Mouse (Mus musculus) neural tube, embryonic 11.5 days (tissue): ENCODE measurements around the gene Rpl32. TPM values are rescaled to one million over a fixed set of nuclear protein-coding genes. Genes with fewer than 3 reads are reported as not detected.
A peak's percentile ranks its signal among the peaks of the same experiment; 100 is the strongest.

Experiments used
- ATAC-seq: fragments of 200-750 bp; cut with Nextera tagmentation; 2 replicates; pipeline ENCODE4 v1.8.0; 2017; ENCODE audit warnings: moderate number of reproducible peaks, mild to moderate bottlenecking, moderate TSS enrichment, moderate library complexity; ENCODE audit not compliant: insufficient read depth, low FRiP score, low TSS enrichment
- DNase-seq: peaks from one replicate; pipeline ENCODE4 v3.0.0-alpha.2; 2015; ENCODE audit warnings: low spot score
- H3K27ac ChIP-seq: fragments of 300-500 bp; sonication (generic); 2 replicates; pipeline ENCODE4 v1.5.1; 2014; ENCODE audit warnings: low read depth, mild to moderate bottlenecking, low read length
- H3K27me3 ChIP-seq: fragments of 300-500 bp; sonication (generic); 2 replicates; pipeline ENCODE4 v1.6.1; 2014; ENCODE audit warnings: mild to moderate bottlenecking, low read length, mixed read lengths; ENCODE audit not compliant: control insufficient read depth, insufficient read depth
- H3K36me3 ChIP-seq: fragments of 300-500 bp; sonication (generic); 2 replicates; pipeline ENCODE4 v1.6.1; 2014; ENCODE audit warnings: mild to moderate bottlenecking, low read length, moderate library complexity, mixed read lengths; ENCODE audit not compliant: control insufficient read depth, insufficient read depth
- H3K4me1 ChIP-seq: fragments of 300-500 bp; sonication (generic); 2 replicates; pipeline ENCODE4 v1.6.1; 2014; ENCODE audit warnings: low read length, mixed read lengths; ENCODE audit not compliant: control insufficient read depth, insufficient read depth
- H3K4me2 ChIP-seq: fragments of 300-500 bp; sonication (generic); 2 replicates; pipeline ENCODE4 v1.6.1; 2014; ENCODE audit warnings: low read depth, mild to moderate bottlenecking, moderate library complexity
- H3K4me3 ChIP-seq: fragments of 300-500 bp; sonication (generic); 2 replicates; pipeline ENCODE4 v1.5.1; 2014; ENCODE audit warnings: low read depth, low read length
- H3K9ac ChIP-seq: fragments of 300-500 bp; sonication (generic); 2 replicates; pipeline ENCODE4 v1.6.1; 2014; ENCODE audit warnings: mild to moderate bottlenecking, low read length
- H3K9me3 ChIP-seq: fragments of 300-500 bp; sonication (generic); 2 replicates; pipeline ENCODE4 v1.6.1; 2016; ENCODE audit warnings: low read length; ENCODE audit not compliant: control insufficient read depth
- WGBS: fragments of 180-500 bp; shearing (Covaris S2); extraction: QIAGEN DNeasy Blood & Tissue Kit; methylation state at CpG from one replicate; pipeline ENCODE4 v1.1.7; 2014; 5-methylcytosine and 5-hydroxymethylcytosine counted together
- polyA plus RNA-seq: library from polyadenylated mRNA; unstranded; fragments of >200 nt; fragmentation: Nextera tagmentation; extraction: Ambion mirVana; gene quantifications from 2 replicates; pipeline ENCODE4 v1.2.1, GENCODE M21; 2014

Rpl32 gene
- polyA plus RNA-seq, 1 experiment from 2014 or later, result 1,610 TPM

DNA sequence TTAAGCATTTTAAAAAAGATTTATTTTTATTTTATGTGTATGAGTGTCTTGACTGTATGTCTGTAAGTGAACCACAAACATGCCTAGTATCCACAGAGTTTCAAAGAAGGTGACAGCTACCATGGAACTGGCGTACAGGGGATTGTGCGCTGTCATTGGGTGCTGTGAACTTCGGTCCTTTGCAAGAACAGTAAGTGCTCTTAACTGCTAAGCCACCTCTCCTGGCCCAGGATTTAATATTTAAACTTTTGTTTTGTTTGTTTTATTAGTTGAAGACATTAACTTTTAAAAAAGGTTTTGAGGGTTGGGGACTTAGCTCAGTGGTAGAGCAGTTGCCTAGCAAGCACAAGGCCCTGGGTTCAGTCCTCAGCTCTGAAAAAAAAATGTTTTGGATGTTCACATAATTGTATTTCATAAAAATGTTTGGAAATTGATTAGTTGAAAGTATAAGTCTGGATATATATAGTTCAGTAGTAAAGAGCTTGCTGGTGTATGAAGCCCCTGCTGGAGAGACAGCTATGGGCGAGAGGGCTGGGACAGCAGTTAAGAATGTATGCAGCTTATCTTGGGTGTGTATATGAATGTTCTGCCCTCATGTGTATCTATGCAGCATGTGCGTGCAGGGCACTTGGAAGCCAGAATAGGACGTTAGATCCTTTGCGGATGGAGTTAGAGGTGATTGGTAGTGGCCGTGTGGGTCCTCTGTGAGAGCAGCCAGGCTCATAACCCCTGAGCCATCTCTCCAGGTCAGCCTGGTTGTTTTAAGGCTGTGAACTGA, 12.9 kb upstream of the Rpl32 start:
- ATAC-seq, result no peak
- no peak for DNase-seq
- no peak overlapping the region for H3K27ac ChIP-seq
- H3K4me2 ChIP-seq, result no peak overlapping the region
- H3K9ac ChIP-seq, result no peak overlapping the region
- 86% methylated on average over 8 of the region's 8 CpGs for WGBS
- no peaks in the 10 kb centered on the region for H3K9me3 ChIP-seq
- H3K4me1 ChIP-seq, result no peaks in the 10 kb centered on the region
- no peak overlapping the region for H3K4me3 ChIP-seq
- H3K27me3 ChIP-seq, result no peaks in the 10 kb centered on the region
- H3K36me3 ChIP-seq, result no peaks in the 10 kb centered on the region

DNA sequence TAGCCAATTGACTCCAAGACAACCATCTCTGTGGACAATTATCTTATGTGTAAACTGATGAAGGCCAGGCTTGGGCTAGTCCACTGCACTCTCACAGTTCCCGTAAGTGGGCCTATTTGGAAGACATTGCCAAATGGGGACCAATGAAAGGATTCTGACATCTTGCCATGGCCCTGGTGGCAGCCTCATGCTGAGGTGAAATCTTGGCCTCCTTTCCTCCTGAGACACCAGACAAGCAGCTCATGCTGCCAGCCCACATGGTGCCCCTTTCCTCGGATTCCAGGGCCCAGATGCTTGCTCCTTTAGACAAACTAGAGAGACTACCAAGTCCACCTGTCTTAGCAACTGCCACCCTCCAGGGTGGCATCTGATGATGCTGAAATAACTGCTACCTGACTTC, 9.6 kb upstream of the Rpl32 start:
- H3K36me3 ChIP-seq, result no peaks in the 10 kb centered on the region
- no peaks in the 10 kb centered on the region for H3K4me1 ChIP-seq
- H3K4me2 ChIP-seq, result no peak overlapping the region
- DNase-seq, result no peak
- no peaks in the 10 kb centered on the region for H3K9me3 ChIP-seq
- H3K27me3 ChIP-seq, result no peaks in the 10 kb centered on the region
- ATAC-seq, result no peak
- H3K9ac ChIP-seq, result no peak overlapping the region
- no peak overlapping the region for H3K27ac ChIP-seq
- 73% methylated on average over 2 of the region's 2 CpGs for WGBS
- H3K4me3 ChIP-seq, result no peak overlapping the region

DNA sequence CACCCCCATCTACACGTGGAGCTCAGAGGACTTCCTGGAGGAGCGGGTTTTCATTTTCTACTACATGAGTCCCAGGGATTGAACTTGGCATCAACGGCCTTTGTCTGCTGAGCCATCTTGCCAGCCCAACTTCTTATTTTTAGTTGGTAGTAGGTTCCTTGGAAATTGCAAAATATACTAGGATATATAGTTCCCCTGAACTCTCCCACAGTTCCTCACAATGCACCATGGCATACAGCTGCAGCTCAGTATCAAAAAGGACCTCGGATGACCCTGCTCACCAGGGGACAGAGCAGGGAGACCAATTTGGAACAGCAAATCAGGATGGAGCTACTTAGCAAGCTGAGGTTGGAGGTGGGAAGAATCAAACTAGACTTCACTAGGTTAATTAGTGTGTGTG, 6.5 kb upstream of the Rpl32 start:
- DNase-seq, result no peak
- H3K36me3 ChIP-seq, result no peaks in the 10 kb centered on the region
- ATAC-seq, result no peak

DNA sequence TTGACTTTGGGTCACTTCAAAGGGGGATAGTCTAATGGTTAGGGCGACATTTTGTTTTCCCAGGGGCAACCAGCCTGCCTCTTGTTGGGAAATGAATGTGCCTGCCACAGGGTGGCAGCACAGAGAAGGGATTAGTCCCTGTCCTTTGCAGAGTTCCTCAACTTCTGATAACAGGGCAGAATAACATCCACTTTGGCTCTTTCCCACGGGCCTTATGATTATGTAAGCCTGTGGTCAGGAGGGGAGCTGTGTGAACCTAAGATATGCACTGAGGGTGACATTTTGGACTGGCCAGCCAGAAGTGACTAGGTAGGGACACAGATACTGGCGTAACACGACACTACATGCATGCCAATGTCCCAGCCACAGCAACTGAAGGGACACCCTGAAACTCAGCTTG, 5.6 kb upstream of the Rpl32 start:
- Histone ChIP-seq H3K4me2 (no peak overlapping the region), H3K27ac (no peak overlapping the region), H3K9ac (no peak overlapping the region), H3K36me3 (no peaks in the 10 kb centered on the region), H3K4me1 (no peaks in the 10 kb centered on the region), H3K27me3 (no peaks in the 10 kb centered on the region), H3K4me3 (no peak overlapping the region), H3K9me3 (no peaks in the 10 kb centered on the region)
- WGBS, result 34% methylated on average over 4 of the region's 4 CpGs
- DNase-seq (peak; percentile 56), ATAC-seq (0 out of 2 replicates have a peak, but pooled peaks have one; percentile 45)

More for the DNA sequence above, 6.5 kb upstream of the Rpl32 start:
- H3K4me3 ChIP-seq, result no peak overlapping the region
- H3K4me2 ChIP-seq, result no peak overlapping the region
- 79% methylated on average over 4 of the region's 4 CpGs for WGBS
- H3K9me3 ChIP-seq, result no peaks in the 10 kb centered on the region
- no peaks in the 10 kb centered on the region for H3K4me1 ChIP-seq
- H3K9ac ChIP-seq, result no peak overlapping the region
- H3K27me3 ChIP-seq, result no peaks in the 10 kb centered on the region
- H3K27ac ChIP-seq, result no peak overlapping the region

DNA sequence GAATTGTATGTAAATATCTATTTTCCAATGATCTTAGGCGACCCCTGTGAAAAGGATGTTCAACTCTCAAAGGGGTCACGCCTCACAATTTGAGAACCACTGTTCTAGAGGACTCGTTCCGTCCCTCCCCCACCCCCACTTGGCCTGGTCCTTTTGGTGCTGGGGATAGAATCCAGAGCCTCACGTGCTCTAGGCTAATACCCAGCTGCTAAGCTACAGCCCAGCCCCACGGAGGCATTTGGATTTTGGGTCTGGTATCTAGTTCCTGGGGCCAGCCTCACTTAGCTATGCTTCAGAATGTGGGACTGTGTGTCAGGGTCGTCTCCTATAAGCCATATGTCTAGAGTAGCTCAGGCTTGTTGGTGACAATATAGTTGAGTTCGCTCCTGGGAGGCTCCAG, 3.1 kb upstream of the Rpl32 start:
- H3K9ac ChIP-seq, result no peak overlapping the region
- no peaks in the 10 kb centered on the region for H3K9me3 ChIP-seq
- peaks cover 2% of the 10 kb centered on the region for H3K36me3 ChIP-seq
- no peak overlapping the region for H3K4me3 ChIP-seq
- WGBS, result 76% methylated on average over 8 of the region's 8 CpGs
- DNase-seq (peak; percentile 6), ATAC-seq (no peak)
- H3K27me3 ChIP-seq, result no peaks in the 10 kb centered on the region
- H3K27ac ChIP-seq, result no peak overlapping the region
- H3K4me2 ChIP-seq, result no peak overlapping the region
- H3K4me1 ChIP-seq, result peaks cover 9% of the 10 kb centered on the region

DNA sequence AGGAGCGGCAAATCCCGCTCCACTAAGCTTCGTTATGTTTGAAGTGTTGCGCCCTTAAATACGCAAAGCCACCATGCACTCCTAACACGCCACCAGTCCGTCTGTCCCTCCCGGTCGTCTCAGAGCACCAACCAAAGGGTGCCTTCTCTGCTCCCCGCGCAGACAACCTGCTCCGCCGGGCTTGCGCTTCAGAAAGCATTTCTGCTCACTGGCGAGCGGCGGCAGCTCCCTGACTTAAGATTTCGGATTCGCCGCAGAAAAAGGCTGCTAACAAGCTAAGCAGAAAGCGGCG, 405 bp downstream of the Rpl32 start:
- peak overlapping the region; percentile 83 for H3K4me2 ChIP-seq
- H3K9ac ChIP-seq, result peak overlapping the region; percentile 85
- 0% methylated on average over 22 of the region's 22 CpGs for WGBS
- H3K9me3 ChIP-seq, result no peaks in the 10 kb centered on the region
- no peaks in the 10 kb centered on the region for H3K27me3 ChIP-seq
- DNase-seq, result no peak
- no peak for ATAC-seq
- H3K27ac ChIP-seq, result peak overlapping the region; percentile 94
- peaks cover 15% of the 10 kb centered on the region for H3K36me3 ChIP-seq
- H3K4me3 ChIP-seq, result peak overlapping the region; percentile 63
- peaks cover 15% of the 10 kb centered on the region for H3K4me1 ChIP-seq

DNA sequence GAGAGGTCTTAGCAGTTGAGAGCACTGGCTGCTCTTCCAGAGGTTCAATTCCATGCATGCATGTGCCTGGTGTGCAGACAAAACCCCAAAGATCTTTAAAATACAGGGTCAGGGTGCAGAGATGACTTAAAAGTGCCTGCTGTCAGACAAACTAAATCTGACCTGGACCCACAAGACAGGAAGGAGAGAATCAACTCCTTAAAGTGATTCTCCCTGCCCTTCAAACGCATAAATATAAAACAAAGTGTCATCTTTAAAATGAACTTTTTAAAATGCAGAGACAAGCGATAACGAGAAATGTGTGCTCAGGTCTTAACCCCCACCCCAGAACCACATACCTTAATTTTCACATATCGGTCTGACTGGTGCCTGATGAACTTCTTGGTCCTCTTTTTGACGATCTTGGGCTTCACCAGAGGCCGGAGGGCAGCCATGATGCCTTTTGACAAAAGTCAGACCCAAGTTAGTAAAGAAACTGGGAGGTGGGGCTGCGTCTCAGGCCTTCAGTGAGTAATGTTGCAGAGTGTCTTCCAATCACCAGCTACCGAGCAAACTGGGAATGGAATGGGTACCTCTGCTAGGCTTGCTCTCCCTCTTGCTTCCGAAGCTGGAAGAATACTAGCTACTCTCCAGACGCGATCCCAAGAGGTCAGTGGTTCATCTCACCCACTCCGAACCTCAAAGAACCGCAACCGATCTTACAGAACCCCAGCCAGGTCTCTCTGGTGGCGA, 917 bp downstream of the Rpl32 start:
- peaks cover 15% of the 10 kb centered on the region for H3K4me1 ChIP-seq
- peak overlapping the region; percentile 94 for H3K27ac ChIP-seq
- H3K36me3 ChIP-seq, result peaks cover 15% of the 10 kb centered on the region
- WGBS, result 3% methylated on average over 15 of the region's 15 CpGs
- H3K27me3 ChIP-seq, result no peaks in the 10 kb centered on the region
- H3K4me2 ChIP-seq, result peak overlapping the region; percentile 83
- H3K4me3 ChIP-seq, result peak overlapping the region; percentile 63
- ATAC-seq (no peak), DNase-seq (peak; percentile 11)
- no peaks in the 10 kb centered on the region for H3K9me3 ChIP-seq
- H3K9ac ChIP-seq, result peak overlapping the region; percentile 85

DNA sequence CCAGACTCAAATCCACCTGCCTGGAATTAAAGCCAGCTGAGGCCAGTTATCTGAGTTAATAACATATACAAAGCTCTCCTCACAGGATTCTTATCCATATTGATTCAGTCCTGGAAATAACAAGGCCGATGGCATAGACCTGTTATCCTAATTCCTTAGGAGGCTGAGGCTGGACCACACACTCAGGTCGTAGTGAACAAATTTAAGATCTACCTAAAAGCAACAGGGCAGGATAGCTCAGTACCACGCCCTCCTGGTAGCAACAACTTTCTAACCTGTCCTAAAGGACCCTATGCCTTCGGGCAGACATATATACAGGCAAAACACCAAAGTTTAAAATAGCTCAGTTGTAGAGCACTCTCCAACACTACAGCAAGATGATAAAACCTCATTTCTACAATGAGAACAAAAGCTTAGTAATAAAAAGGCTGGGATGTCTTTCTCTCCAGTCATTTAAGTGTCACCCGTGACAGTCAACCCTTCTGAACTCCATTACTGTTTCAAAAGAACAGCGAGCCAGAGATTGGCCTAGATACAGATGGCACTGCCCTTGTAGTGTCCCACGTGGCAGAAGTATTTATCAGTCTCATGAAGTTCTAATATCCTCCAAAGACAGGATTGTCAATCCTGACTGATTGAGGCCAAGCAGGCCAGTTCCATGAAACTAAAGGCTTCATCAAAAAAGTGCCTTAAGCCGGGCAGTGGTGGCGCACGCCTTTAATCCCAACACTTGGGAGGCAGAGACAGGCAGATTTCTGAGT, 3.9 kb downstream of the Rpl32 start:
- Histone ChIP-seq H3K4me1 (peaks cover 15% of the 10 kb centered on the region), H3K27me3 (no peaks in the 10 kb centered on the region), H3K9me3 (no peaks in the 10 kb centered on the region), H3K27ac (no peak overlapping the region), H3K4me3 (no peak overlapping the region), H3K36me3 (peaks cover 25% of the 10 kb centered on the region), H3K9ac (no peak overlapping the region), H3K4me2 (no peak overlapping the region)
- ATAC-seq, result no peak
- DNase-seq, result no peak
- 68% methylated on average over 10 of the region's 10 CpGs for WGBS
